Mouse (Mus musculus): ENCODE measurements around the gene Rnf187.

The Rnf187 gene

DNA sequence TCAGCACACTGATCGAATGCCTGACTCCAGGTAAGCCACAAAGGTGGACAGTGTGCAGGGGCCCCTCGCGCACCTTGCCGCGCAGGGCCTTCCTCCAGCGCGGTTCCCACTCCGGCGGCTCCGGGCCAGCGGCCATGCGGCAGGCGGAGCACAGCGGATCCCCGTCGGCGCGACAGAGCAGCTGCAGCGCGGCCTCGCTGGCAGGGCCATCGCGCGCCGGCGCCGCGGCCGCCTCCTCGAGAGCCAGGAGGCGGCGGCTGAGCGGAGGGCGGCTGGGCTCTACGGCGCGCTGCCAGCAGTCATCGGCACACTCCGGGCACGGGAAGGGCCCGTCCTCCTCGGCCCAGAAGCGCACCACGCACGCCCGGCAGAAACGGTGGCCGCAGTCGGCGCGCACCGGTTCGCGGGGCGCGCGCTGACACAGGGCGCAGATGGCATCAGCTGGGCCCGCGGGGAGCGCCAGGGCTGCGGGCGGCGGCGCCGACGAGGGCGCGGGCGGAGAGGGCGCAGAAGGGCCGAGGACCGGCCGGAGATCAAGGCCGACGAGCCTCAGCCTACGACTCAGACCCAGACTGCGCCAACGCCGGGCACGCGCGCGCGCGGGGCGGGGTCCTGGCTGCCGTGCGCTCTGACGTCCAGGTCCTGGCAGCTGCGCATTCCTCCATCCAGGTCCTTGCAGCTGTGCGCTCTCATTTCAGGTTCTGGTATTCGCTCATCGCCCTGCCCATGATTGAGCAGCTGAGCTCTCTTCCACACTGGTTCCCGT is at the start of gene Rnf187:
Gene Rnf187, minus strand, starts transcription at position 595 of the 766 bp plus-strand sequence.
- peak; percentile 93 for DNase-seq

DNA sequence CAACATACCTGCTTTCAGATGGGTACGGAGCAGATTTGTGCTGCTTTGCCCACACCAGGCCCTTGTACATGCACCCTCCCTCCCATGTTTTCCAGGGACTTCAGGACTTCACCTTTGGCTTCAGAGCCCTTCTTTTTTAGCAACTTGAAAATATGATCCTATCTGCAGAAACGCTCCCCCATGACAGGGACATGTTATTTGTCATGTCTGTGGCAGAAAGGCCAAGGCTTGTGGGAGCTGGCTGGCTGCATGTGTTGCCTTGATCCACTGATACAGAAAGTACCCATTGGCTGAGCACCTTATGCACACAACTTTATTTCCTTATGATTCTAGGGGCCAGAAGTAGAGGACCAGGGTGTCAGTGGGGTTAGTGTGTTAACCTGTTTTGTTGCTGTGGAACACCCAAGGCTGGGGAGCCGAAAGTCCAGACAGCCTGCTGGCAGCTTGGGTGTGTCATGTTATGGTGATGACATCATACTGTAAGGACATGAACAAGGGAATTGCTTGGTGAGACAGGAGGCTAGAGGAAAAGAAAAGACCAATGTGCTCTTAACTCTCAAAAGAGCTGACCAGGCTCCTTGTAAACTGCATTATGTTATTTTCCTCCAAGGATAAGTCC is 46.7 kb upstream of the Rnf187 start:
- DNase-seq, result no peak

DNA sequence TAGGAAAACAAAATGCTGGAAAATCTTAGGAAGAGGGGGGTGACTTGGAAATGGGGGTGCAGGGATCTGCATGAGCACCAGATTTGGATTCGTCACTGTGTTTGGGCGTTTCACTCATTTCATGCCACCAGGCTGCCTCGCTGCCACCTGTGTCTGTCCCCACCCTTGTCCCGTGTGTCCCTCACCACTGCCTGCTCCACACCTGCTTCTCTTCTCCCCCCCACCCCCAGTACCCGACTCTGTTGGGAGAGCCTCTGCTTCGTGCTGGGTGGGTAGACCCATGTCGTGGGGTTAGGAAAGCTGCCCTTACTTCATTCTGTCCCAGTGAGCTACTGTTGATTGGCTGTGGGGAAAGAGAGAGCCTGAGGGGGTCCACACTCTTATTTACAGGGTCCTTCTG is 45.9 kb upstream of the Rnf187 start:
- no peak for DNase-seq

DNA sequence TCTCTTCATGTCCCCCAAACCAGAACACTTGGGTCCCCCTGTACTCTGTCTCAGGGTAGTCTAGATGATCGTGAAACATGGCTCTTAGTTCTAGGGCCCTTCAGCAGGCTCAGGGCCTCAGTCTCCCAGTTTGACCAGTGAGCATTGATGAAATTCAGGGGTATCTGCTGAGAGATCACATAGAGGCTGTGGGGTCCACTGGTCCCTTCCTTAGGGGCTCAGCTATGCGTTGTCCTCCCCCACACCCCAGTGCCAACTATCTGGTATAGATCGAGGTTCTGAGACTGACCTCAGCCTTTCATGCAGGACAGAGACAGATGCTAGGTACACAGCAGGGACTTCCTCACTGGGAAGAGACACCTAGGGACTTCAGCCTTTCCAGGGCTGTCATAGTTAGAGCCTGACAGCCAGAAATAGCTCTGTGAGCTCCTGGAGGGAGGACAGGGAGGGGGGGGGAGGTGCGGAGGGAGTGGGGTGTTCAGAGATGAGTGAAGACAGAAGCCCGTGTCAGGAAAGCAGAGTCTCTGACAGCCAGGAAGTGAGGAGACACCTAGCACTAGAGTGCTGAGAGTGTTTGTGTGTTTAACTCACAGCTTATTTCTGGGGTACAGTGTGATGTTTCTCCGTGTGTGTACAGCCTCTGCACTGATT is 45.1 kb upstream of the Rnf187 start:
- no peak for DNase-seq

DNA sequence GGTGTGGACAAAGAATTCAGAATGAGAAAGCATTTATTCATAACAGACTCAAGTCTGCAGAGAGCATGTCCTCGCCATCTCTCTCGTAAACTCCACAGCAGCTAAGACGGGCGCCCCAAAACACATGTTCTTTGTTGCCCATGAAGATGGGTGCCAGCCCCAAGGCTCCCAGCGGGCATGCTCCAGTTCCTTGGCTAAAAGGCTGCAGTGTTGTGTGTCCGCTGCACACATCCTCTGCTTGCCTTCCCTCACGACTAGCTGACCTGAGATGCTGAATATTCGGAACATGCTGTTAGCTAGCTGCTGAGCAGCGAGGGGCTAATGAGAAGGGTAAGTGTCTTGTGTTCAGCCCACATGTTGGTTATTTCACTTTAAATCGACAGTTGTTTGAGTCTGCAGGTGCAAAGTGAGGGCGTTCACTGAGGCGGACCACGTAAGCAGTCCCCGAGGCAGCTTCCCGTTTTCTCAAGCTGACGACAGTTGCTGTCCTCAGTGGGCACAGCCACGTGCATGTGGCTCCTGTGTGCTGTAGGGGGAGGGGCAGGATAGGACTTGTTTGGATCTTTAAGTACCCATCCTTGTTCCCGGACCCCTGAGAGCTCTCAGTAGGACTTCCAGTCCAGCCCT is 43.9 kb upstream of the Rnf187 start:
- DNase-seq, result no peak

DNA sequence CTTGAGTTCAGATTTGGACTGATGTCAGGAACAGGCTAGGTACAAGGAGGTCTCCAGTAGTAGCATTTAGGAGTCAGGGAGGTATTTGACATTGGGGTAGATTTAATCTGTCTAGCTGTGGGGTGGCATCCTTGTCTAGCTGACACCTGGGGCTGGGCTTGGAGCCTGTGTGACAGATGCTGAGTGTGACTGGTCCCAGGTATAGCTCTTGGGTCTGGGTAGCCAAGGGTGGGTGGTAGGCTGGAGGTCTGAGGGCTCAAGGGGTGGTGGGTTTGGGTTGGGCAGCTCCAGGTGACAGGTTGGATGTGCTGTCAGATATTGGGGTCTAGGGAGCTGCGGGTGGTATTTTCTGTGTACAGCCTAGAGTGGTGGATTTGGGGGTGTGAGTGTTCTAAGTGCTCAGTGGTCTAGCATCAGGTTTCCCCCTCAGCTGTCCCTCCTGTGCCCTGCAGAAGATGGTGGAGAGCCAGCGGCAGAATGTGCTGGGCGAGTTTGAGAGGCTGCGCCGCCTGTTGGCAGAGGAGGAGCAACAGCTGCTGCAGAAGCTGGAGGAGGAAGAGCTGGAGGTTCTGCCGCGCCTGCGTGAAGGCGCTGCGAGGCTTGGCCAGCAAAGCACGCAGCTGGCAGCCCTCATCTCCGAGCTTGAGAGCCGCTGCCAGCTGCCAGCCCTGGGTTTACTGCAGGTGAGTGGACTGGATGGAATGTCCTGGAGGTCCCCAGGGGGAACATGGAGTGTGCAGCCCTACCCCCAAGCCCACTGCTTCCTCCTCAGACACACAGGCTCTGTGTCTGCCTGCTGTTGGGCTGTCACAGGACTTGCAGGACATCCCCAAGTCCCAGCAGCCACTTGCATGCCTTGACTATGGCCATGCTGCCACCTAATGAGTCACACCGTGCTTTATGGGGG is 43.1 kb upstream of the Rnf187 start:
- DNase-seq, result peak; percentile 41

DNA sequence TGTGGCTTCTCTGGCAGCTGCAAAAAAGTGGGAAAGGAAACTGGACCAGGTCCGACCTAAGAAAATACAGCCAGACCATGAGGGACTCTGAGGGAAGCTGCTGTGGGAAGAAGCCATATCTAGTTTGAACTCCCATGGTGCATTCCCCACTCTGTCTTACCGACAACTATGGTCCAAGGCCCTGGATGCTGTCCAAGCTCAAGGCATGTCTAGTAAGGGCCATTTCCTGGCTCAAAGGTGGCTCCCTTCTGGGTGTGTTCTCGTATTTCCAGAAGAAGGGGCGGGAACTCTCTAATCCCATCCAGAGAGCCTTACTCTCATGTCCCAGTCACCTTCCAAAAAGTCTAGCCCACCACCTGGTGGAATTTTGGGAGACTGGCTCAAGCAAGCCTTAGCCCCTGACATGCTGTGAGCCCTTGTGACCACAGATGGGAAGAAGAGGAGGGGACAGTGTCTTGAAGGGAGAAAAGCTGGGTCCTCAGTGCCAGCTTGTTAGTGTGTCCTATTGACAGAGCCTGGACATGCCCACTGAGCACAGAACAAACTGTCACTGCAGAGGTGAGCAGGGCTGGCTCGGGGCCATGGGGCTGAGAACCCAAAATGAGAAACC is 41.8 kb upstream of the Rnf187 start:
- peak; percentile 55 for DNase-seq

DNA sequence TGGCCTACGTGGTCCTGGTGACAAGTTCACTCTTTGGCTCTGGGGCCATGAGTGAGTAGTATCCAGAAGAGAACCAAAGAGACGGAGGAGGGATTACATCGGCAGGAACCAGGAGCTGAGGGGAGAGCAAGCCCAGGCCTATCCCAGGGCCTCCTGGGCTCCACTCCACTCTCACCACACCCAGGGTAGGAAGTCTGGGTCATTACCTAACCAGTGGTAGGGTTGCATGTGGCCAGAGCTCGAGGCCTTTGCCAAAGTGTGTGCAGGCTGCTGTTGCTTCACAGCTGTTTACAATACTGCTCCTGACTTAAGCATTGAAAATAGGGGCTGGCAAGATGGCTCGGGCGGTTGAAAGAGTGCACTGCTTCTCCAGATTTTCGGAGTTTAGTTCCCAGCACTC is 40.9 kb upstream of the Rnf187 start:
- DNase-seq, result no peak

DNA sequence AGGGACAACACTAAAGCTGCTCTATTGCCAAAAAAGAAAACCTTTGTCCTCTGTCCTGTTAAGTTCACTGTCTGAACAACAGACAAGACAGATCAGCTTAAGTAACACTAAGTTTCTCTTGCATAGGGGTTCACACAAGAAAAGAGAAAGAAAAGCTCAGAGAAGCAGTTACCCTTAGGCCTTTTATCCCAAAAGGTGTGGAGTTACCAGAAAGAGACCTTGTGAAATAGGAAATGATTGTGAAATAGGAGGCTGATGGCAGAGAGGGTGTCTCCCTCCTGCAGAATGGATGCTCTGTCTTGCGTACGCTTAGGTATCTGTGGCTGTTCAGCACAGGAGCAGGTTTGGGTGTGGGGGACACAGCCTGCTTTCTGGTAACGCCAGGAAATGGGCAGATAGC is 40.5 kb upstream of the Rnf187 start:
- no peak for DNase-seq

DNA sequence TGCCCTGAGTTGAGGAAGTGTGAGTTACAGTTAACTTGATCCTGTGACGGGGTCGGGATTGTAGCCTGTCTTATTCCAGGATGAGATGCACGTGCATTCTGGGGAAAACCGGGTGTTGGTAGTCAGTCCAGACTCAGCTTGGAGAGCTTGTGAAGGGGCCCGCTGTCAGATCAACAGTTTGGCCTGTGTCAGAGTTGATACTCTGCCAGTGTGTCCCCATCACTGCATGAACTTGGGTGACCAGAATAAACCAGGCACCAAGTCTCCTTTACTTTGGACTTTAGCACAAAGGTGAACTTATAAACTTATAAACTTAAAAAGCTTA is 40.0 kb upstream of the Rnf187 start:
- no peak for DNase-seq

DNA sequence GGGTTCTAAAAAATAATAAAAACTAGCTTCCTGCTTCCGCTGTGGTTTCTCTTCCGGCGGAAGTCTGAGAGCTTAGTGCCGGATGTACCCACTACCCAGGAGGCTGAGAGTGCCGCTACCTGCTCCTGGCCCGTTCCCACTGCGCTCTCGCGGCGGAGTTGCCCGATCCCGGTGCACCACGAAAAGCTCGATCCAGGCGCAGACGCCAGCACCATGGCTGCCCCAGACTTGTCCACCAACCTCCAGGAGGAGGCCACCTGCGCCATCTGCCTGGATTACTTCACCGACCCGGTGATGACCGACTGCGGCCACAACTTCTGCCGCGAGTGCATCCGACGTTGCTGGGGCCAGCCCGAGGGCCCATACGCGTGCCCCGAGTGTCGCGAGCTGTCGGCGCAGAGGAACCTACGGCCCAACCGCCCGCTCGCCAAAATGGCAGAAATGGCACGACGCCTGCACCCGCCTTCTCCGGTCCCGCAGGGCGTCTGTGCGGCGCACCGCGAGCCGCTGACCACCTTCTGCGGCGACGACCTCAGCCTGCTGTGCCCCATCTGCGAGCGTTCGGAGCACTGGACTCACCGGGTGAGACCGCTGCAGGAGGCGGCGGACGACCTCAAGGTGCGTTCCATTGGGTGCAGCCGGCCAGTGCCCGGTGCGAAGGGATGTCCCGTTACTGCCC is 39.5 kb upstream of the Rnf187 start, which contains the start of gene Trim11:
Gene Trim11, plus strand, starts transcription at position 67 of the 679 bp plus-strand sequence.
- DNase-seq, result peak; percentile 72

DNA sequence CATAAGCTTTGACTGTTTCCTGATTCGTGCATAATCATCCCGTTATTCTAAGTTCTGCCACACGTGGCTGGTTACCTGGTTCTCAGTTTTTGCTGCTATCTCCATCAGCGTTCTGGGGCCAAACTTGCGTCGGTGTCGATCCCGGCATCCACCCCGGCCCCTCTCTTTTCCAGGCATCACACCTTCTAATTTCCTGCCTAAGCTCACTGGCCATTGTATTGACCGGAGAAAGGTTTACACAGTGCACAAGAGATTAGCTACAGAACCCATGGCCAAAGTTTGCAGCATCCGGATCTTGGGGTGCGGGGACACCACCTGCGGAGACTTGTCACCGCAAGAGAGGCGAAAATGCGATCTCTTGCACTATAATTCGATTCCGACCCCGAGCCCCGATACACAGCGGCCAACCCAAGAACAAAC is 38.9 kb upstream of the Rnf187 start:
- DNase-seq, result no peak

DNA sequence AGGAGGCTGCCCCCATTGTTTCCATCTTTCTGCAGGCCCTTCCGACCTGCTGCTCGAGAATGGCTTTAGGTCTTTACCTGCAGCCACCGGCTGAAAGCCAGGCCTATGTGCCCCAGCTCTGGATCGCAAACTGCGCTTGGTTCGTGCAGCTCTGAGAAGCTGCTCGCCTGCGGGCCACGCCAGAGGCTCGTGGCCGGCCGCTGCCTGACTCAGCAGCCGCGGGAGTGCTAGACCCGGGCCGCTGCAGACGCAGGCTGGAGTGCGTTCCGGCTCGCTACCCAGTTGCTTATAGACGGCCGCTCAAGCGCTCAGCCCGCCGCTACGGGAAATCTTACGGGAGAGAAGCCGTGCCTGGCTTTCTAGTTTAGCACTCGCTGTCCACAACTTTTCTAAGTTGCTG is 38.4 kb upstream of the Rnf187 start:
- DNase-seq, result peak; percentile 58

DNA sequence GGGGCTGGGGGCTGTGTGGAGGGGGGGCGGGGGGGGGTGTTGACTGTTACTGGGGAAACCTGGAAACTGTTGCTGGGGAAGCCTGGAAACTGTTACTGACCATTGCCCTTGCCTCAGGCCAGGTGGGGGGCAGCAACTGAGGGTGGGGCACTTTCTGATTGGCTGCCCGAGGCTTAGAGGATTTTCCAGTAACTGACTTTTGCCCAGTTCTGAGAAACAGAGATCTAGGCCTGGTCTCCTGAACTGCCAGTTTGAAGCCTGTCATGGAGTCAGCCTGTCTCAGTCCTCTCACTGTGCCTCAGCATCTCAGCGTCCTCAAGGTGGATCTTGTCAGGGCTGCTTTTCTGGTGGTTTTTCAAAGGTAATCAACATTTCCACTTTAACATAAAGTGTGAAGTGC is 35.7 kb upstream of the Rnf187 start:
- DNase-seq, result no peak

DNA sequence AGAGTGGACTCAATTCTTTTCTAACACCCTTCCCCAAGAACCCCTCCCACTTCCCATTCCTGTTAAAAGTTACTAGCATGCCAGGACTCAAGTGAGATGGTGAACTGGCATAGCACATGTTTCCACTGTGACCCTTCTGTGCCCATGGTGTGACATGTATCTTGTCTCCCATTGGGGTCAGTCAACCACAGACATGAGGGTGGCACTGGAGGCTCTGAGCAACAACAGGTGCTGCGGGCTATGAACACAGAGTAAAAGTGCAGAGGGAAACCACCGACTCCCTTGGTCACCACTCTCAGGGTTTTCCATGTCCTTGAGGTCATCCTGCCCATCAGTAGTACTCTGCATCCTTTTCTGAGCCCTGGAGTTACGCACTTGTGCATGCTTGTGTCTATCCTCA is 33.1 kb upstream of the Rnf187 start:
- DNase-seq, result no peak

DNA sequence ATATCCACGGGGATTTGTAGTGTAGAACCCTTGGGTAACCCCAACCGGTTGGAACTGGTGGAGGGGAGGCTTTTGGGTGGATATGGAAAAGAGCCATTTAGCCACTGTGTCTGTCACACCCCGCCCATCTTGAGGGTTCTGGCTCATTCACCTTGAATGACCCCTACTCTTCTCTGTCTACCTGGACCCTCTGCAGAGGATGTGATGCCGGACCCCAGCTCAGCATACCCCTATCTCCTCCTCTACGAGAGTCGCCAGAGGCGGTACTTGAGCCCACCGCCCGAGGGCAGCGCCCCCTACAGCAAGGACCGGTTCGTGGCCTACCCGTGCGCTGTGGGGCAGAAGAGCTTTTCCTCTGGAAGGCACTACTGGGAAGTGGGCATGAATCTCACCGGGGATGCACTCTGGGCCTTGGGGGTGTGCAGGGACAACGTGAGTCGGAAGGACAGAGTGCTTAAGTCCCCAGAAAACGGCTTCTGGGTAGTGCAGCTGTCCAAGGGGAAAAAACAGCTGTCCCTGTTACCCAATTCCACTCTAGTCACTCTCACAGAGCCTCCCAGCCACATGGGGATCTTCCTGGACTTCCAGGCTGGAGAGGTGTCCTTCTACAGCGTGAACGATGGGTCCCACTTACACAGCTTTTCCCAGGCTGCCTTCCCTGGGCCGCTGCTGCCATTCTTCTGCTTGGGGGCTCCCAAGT is 32.3 kb upstream of the Rnf187 start:
- no peak for DNase-seq

DNA sequence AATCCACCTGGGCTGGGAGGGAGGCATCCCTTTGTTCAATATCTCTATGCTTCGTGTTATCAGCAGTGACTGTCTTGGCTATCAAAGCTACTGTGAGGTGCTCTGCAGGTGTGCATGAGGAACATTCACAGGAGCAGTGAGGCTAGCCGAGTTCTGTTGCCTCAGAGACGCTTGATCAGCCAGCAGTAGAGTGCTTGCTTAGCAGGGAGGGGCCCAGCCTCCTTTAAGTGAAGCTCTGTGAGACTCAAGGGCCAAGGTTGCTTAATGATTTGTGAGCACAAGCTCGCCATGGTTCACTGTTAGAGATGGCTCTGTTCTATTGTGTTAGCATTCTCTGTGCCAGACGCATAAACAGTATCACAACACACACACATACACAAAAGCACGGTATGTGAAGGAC is 30.9 kb upstream of the Rnf187 start:
- DNase-seq, result peak; percentile 50

DNA sequence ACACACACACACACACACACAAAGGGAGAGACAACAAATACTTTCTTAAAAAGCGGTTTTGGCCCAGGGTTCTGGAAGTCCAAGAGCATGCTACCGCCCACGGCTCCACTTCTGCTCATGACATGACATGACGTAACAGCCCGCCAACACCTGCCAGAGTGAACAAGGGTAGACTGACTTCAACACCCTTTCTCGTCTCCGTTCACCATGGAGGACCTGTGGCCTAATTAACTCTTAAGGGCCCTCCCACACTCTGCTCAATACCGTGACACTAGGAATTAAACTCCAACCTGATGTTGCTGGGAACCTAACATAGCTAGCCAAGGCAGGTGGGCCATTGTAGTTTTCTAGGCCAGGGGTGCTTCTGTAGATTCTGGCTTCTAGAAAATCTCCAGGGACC is 30.3 kb upstream of the Rnf187 start:
- no peak for DNase-seq

DNA sequence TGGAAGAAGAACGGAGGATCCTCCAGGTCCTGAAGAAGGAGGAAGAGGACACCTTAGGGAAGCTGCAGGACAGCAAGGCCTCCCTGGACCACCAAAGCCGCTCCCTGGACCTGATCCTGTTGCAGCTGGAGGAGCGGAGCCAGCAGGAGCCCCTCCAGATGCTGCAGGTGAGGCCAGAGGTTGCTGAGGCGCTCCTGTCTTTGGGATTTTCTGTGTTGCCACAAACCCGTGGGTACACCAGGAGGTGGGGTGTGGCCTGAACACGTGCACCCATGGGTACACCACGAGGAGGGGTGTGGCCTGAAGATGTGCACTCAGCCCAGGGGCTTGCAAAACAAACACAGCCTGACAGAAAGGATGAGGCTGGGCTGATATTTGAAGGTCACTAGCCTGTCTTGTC is 29.8 kb upstream of the Rnf187 start:
- DNase-seq, result no peak

DNA sequence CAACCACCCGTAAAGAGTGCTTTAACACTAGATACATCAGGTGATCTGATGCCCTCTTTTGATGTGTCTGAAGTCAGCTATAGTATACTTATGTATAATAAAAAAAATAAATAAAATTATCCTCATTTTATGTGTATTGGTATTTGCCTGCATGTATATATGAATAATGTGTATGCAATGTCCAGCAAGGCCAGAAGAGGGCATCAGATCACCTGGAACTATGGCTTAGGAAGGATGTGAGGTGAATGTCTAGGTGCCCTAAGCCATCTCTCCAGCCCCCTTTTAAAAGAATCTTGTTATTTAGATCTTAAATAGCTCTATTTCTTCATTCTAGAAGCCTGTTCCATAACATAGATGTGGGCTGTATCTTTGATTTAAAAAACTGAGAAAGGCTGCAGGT is 28.6 kb upstream of the Rnf187 start:
- peak; percentile 36 for DNase-seq
